Comparison of ENCODE assay signal across 8 mouse cellular contexts in genomic region chr4:55349452-55350218, GRCm38 (mm10). TPM values are rescaled to one million over a fixed set of nuclear protein-coding genes. Genes with fewer than 3 reads are reported as not detected.
DNase-seq lines count a peak whose midpoint lies in the region; ATAC-seq and TF ChIP-seq lines count a peak whose summit lies in the region.

Rad23b (plus strand) TSS chr4:55350043.

- peak; percentile 97 for DNase-seq in 416B (ENCODE audit: low read depth)
- DNase-seq in heart, adult 9 months (ENCODE audit: low spot score in 2 of 2), result peak; percentile 99 to 100
- peak; percentile 100 for DNase-seq in monocyte, adult 2 months (ENCODE audit: low read depth in 1 of 2, low spot score in 2 of 2)
- DNase-seq in spleen, postnatal 36 days (ENCODE audit: low spot score in 2 of 2), result peak; percentile 100

- peak; percentile 81; the same call in 1 of the 2 replicates for TF ChIP-seq POLR2A in bone marrow, adult 2 months (IDR thresholded peaks at IDR 0.05; ENCODE audit: borderline replicate concordance, control insufficient read depth, low read depth, low read length)

- no peaks in the 10 kb centered on the region for H3K36me3 ChIP-seq in embryonic facial prominence, embryonic 15.5 days
- no peaks in the 10 kb centered on the region for H3K36me3 ChIP-seq in kidney, embryonic 14.5 days (ENCODE audit: control insufficient read depth, insufficient read depth, low read length)
- H3K36me3 ChIP-seq in limb, embryonic 15.5 days, result no peaks in the 10 kb centered on the region

- peak within 1 kb of the TSS; percentile 81 for H3K27ac ChIP-seq in bone marrow, adult 2 months (ENCODE audit: control insufficient read depth, insufficient read depth, low read depth, low read length, poor library complexity)
- peak within 1 kb of the TSS; percentile 91 for H3K27ac ChIP-seq in embryonic facial prominence, embryonic 15.5 days (replicated peaks)
- H3K27ac ChIP-seq in kidney, embryonic 14.5 days (ENCODE audit: low read depth, low read length), result peak within 1 kb of the TSS; percentile 90
- H3K27ac ChIP-seq in limb, embryonic 15.5 days, result peak within 1 kb of the TSS; percentile 93

- no peaks in the 10 kb centered on the region for H3K9me3 ChIP-seq in embryonic facial prominence, embryonic 15.5 days (replicated peaks)
- H3K9me3 ChIP-seq in kidney, embryonic 14.5 days (ENCODE audit: control insufficient read depth, low read length), result no peaks in the 10 kb centered on the region
- no peaks in the 10 kb centered on the region for H3K9me3 ChIP-seq in limb, embryonic 15.5 days

- no peak for TF ChIP-seq CTCF in bone marrow, adult 2 months (IDR thresholded peaks at IDR 0.05; ENCODE audit: control insufficient read depth, insufficient read depth, low read length)

- H3K9ac ChIP-seq in embryonic facial prominence, embryonic 15.5 days, result peak within 1 kb of the TSS; percentile 88
- H3K9ac ChIP-seq in kidney, embryonic 14.5 days (ENCODE audit: low read depth, low read length), result peak within 1 kb of the TSS; percentile 93
- H3K9ac ChIP-seq in limb, embryonic 15.5 days, result peak within 1 kb of the TSS; percentile 89

- WGBS in bone marrow, adult 2 months, result under 1% methylated on average over 77 of the region's 77 CpGs
- under 1% methylated on average over 77 of the region's 77 CpGs for WGBS in embryonic facial prominence, embryonic 15.5 days
- whole genome bisulfite sequencing in kidney, embryonic 14.5 days, result under 1% methylated on average over 76 of the region's 77 CpGs
- whole genome bisulfite sequencing in limb, embryonic 15.5 days, result under 1% methylated on average over 77 of the region's 77 CpGs

- H3K4me3 ChIP-seq in bone marrow, adult 2 months (replicated peaks; ENCODE audit: control insufficient read depth, low read depth, low read length), result peak within 1 kb of the TSS; percentile 89
- peak within 1 kb of the TSS; percentile 99 for H3K4me3 ChIP-seq in embryonic facial prominence, embryonic 15.5 days (replicated peaks)
- H3K4me3 ChIP-seq in kidney, embryonic 14.5 days (ENCODE audit: low read length), result peak within 1 kb of the TSS; percentile 78
- H3K4me3 ChIP-seq in limb, embryonic 15.5 days, result peak within 1 kb of the TSS; percentile 96

- ATAC-seq in embryonic facial prominence, embryonic 15.5 days (ENCODE audit: insufficient number of reproducible peaks, low FRiP score, low TSS enrichment, low read depth), result peak; percentile 99
- peak; percentile 97 for ATAC-seq in kidney, embryonic 14.5 days (ENCODE audit: low FRiP score, low TSS enrichment)
- ATAC-seq in limb, embryonic 15.5 days (ENCODE audit: insufficient number of reproducible peaks, low FRiP score, low TSS enrichment, low read depth), result peak; percentile 99

- peak within 1 kb of the TSS; percentile 63 for H3K4me2 ChIP-seq in embryonic facial prominence, embryonic 15.5 days (replicated peaks)
- H3K4me2 ChIP-seq in kidney, embryonic 14.5 days (replicated peaks; ENCODE audit: low read depth, low read length), result peak within 1 kb of the TSS; percentile 63
- H3K4me2 ChIP-seq in limb, embryonic 15.5 days, result peak within 1 kb of the TSS; percentile 63

- no peaks in the 10 kb centered on the region for H3K27me3 ChIP-seq in embryonic facial prominence, embryonic 15.5 days
- no peaks in the 10 kb centered on the region for H3K27me3 ChIP-seq in kidney, embryonic 14.5 days (ENCODE audit: control insufficient read depth, insufficient read depth, low read length)
- no peaks in the 10 kb centered on the region for H3K27me3 ChIP-seq in limb, embryonic 15.5 days

- no peaks in the 10 kb centered on the region; the same call in 1 of the 2 replicates for H3K4me1 ChIP-seq in bone marrow, adult 2 months (ENCODE audit: control insufficient read depth, insufficient read depth, low read length)
- H3K4me1 ChIP-seq in embryonic facial prominence, embryonic 15.5 days, result peaks cover 20% of the 10 kb centered on the region
- H3K4me1 ChIP-seq in kidney, embryonic 14.5 days (ENCODE audit: control insufficient read depth, insufficient read depth, low read length), result peaks cover 16% of the 10 kb centered on the region
- H3K4me1 ChIP-seq in limb, embryonic 15.5 days, result peaks cover 11% of the 10 kb centered on the region

RNA-seq across cellular contexts. Expression of gene Rad23b, which starts in this region (rescaled TPM):
- 25.6 and 66.0 TPM in 2 replicates for polyA plus RNA-seq in bone marrow, adult 2 months (2011; ENCODE audit: insufficient read depth, insufficient read length, low replicate concordance, missing spikeins)
- 87.0 and 95.7 TPM in 2 replicates for polyA plus RNA-seq in embryonic facial prominence, embryonic 15.5 days (2015; fragmentation: Nextera tagmentation; extraction: Ambion mirVana)
- polyA plus RNA-seq in kidney, embryonic 14.5 days (2014; fragmentation: Nextera tagmentation; extraction: Ambion mirVana), result 65.1 and 90.4 TPM in 2 replicates
- 63.1 and 97.0 TPM in 2 replicates for polyA plus RNA-seq in limb, embryonic 15.5 days (2015; fragmentation: Nextera tagmentation; extraction: Ambion mirVana)

Comparison
In these comparisons a context has a peak if more than half of its experiments do, and no peak if none do; other contexts are left out.
1. Peak in every context shown above with its lines: DNase-seq, ATAC-seq, H3K4me3 ChIP-seq and H3K27ac ChIP-seq.